Mouse (Mus musculus): Measurements from ENCODE around the gene Zfp316.

The Zfp316 gene

GRCm38 (mm10) chr5:143287774-143288328 lies 18.0 kb upstream of the Zfp316 start:
- ATAC-seq (ENCODE audit: insufficient number of reproducible peaks, low FRiP score, low TSS enrichment): peak; percentile 52; the same call in 1 of the 2 replicates

DNA sequence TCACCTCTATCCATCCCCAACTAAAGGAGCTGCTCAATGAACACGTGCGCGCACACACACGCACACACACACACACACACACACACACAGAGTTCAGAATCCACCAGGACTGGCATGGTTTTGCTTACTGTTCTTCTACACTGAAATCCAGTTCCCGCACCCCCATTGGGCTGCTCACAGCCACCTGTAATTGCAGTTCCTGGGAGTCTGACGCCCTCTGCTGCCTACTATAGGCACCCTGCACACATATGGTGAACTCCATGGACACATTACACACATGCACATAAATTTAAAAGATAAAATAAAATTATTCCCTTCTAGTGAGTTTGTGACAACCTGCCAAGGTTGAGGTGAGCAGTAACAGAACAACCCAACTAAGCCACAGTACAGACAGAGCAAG lies 14.9 kb upstream of the Zfp316 start:
- no peak for ATAC-seq (ENCODE audit: insufficient number of reproducible peaks, low FRiP score, low TSS enrichment)

DNA sequence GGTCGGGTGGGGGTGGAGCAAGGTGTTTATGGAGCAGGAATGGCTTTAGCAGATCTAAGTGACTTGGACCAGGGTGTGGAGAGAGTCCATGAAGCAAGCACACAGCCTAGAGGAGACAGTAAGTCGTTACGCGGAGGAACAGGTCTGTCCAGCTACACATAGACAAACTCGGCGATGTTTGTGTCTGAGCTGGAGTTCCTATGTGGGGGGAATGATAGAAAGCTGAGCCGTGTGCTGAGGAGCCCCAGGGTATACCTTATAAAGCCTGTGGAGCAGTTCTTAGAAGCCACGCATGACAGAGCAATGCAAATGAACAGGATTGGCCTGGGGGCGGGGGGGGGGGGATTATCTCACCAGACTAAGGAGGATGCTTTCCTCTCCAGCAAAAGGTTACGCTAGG lies 9.4 kb upstream of the Zfp316 start:
- ATAC-seq (ENCODE audit: insufficient number of reproducible peaks, low FRiP score, low TSS enrichment): no peak

- ATAC-seq (ENCODE audit: insufficient number of reproducible peaks, low FRiP score, low TSS enrichment): no peak
Observed at GRCm38 (mm10) chr5:143275761-143276160, 5.9 kb upstream of the Zfp316 start.

- no peak for ATAC-seq (ENCODE audit: insufficient number of reproducible peaks, low FRiP score, low TSS enrichment)
Observed at GRCm38 (mm10) chr5:143272540-143273330, 2.9 kb upstream of the Zfp316 start.

GRCm38 (mm10) chr5:143272108-143272507 lies 2.3 kb upstream of the Zfp316 start:
- no peak for ATAC-seq (ENCODE audit: insufficient number of reproducible peaks, low FRiP score, low TSS enrichment)

GRCm38 (mm10) chr5:143271642-143272041 lies 1.8 kb upstream of the Zfp316 start:
- no peak for ATAC-seq (ENCODE audit: insufficient number of reproducible peaks, low FRiP score, low TSS enrichment)

DNA sequence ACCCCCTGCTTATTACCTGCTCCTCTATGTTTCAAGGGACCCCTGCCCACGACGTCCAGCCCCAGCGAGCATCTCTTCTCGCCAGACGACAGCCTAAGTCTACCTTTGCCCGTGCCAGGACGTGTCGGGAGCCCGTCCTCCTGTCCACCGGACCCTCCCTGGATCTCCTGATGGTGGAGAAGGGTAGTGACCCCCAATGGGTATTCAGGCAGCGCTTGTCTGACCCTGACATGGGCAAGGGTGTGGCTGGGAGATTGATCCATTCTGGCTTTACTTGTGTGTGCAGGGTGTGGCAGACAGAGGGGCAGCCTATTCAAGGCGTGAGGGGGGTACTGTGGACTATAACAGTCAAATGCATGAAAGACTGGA lies 313 bp upstream of the Zfp316 start:
- no peak for ATAC-seq (ENCODE audit: insufficient number of reproducible peaks, low FRiP score, low TSS enrichment)

GRCm38 (mm10) chr5:143268985-143269362 lies 848 bp downstream of the Zfp316 start:
- ATAC-seq (ENCODE audit: insufficient number of reproducible peaks, low FRiP score, low TSS enrichment): no peak

GRCm38 (mm10) chr5:143266794-143267193 lies 3.0 kb downstream of the Zfp316 start:
- ATAC-seq (ENCODE audit: insufficient number of reproducible peaks, low FRiP score, low TSS enrichment): no peak

DNA sequence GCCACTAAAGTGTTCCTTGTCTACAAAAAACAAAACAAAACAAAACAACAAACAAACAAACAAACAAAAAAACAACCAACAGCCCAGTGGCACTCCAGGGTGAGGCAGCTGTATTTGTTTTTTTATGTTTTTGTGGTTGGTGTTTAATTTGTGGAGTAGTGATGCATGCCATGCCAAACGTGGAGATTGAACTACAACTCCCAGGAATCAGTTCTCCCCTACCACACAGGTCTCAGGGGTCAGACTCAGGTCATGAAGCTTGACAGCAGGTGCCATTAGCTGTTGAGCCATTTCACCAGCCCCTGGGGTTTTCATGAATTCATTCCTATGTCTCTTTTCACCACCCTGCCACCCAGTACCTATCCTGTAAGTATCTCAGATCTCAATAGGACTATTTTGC lies 4.4 kb downstream of the Zfp316 start:
- no peak for ATAC-seq (ENCODE audit: insufficient number of reproducible peaks, low FRiP score, low TSS enrichment)

GRCm38 (mm10) chr5:143264689-143265088 lies 5.1 kb downstream of the Zfp316 start:
- ATAC-seq (ENCODE audit: insufficient number of reproducible peaks, low FRiP score, low TSS enrichment): no peak

DNA sequence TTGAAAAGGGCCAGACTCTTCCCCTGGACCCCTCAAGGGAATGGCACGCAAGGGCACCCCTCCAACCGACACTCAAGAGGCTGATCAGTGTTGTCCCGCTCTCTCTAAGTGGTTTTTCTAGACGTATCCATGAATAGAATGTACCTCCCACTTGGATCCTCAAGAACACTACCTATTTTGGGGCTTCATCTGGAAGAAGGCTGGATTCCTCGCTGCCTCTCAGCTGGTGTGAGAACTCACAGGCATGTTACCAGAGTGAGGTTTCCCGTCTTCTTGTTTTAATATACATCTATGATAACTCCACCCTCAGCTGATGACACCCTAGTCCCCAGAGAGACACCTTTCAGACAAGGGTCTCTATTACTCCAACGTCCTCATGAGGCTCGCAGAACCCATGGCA lies 8.2 kb downstream of the Zfp316 start:
- ATAC-seq (ENCODE audit: insufficient number of reproducible peaks, low FRiP score, low TSS enrichment): no peak

DNA sequence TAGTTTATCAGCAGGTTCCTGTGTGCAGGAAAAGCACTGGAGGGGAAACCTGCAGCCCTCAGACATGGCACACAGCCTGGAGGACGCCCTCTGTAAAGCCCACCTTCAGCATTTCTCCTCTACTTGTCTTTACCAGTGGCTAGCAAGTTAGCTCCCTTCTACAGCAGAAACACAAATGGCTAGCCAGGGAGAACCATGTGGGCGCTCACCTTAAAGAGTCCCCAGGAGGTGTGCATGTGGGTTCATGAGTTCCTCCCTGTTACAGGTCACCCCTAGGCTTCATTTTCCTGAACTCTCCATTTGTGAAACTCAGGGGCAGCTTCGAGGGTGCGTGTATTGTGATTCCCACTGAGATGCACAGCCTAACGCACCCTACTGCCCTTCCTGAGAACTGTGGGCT lies 14.0 kb downstream of the Zfp316 start:
- no peak for ATAC-seq (ENCODE audit: insufficient number of reproducible peaks, low FRiP score, low TSS enrichment)

DNA sequence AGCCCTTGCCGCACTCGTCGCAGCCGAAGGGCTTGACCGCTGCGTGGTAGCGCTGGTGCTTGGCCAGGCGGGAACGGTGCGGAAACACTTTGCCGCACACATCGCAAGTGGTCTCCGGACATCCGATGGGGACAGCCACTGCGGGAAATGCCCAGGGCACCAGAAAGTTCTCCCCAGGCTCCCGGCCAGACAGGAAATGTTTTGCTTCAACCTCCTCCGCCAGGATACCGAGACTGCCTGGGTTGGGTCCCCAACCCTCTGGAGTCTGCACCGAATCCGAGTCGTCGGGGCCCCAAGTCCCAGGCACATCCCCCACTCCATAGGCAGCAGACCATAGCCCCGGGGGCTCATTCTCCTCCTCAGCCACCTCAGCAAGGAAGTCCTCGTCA lies 14.7 kb downstream of the Zfp316 start:
- ATAC-seq (ENCODE audit: insufficient number of reproducible peaks, low FRiP score, low TSS enrichment): no peak

- ATAC-seq (ENCODE audit: insufficient number of reproducible peaks, low FRiP score, low TSS enrichment): no peak
Observed at GRCm38 (mm10) chr5:143254487-143255130, 15.2 kb downstream of the Zfp316 start.

- ATAC-seq (ENCODE audit: insufficient number of reproducible peaks, low FRiP score, low TSS enrichment): no peak
Observed at GRCm38 (mm10) chr5:143253881-143254486, 15.8 kb downstream of the Zfp316 start.

GRCm38 (mm10) chr5:143253186-143253880 lies 16.5 kb downstream of the Zfp316 start:
- ATAC-seq (ENCODE audit: insufficient number of reproducible peaks, low FRiP score, low TSS enrichment): peak; percentile 53; the same call in 1 of the 2 replicates

GRCm38 (mm10) chr5:143252791-143253185 lies 17.0 kb downstream of the Zfp316 start:
- ATAC-seq (ENCODE audit: insufficient number of reproducible peaks, low FRiP score, low TSS enrichment): no peak

- ATAC-seq (ENCODE audit: insufficient number of reproducible peaks, low FRiP score, low TSS enrichment): no peak
Observed at GRCm38 (mm10) chr5:143252039-143252438, 17.8 kb downstream of the Zfp316 start.

DNA sequence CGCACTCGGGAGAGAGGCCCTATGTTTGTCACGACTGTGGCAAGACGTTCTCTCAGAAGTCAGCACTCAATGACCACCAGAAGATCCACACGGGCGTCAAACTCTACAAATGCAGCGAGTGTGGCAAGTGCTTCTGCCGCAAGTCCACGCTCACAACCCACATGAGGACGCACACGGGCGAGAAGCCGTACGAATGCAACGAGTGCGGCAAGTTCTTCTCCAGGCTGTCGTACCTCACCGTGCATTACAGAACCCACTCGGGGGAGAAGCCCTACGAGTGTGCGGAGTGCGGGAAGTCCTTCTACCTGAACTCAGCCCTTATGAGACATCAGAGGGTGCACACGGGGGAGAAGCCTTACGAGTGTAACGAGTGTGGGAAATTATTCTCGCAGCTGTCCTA lies 24.9 kb downstream of the Zfp316 start:
- no peak for ATAC-seq (ENCODE audit: insufficient number of reproducible peaks, low FRiP score, low TSS enrichment)

Data from cerebellum, adult (tissue).